Mouse (Mus musculus): ENCODE measurements around the gene Mybl2.

The Mybl2 gene

GRCm38 (mm10) chr2:163073023-163073757 lies 18.7 kb downstream of the Mybl2 start:
- no peak for DNase-seq

GRCm38 (mm10) chr2:163074006-163074405 lies 19.5 kb downstream of the Mybl2 start:
- no peak for DNase-seq

GRCm38 (mm10) chr2:163074808-163075207 lies 20.3 kb downstream of the Mybl2 start:
- no peak for DNase-seq

- DNase-seq, result no peak
These were observed 20.7 kb downstream of the Mybl2 start for GRCm38 (mm10) chr2:163075234-163075633.

- DNase-seq, result no peak
These were observed 24.6 kb downstream of the Mybl2 start for GRCm38 (mm10) chr2:163079041-163079440.

- DNase-seq, result no peak
These were observed 28.1 kb downstream of the Mybl2 start for GRCm38 (mm10) chr2:163082591-163082990.

GRCm38 (mm10) chr2:163084519-163084918 lies 30.0 kb downstream of the Mybl2 start:
- DNase-seq, result no peak

- no peak for DNase-seq
These were observed 30.6 kb downstream of the Mybl2 start for GRCm38 (mm10) chr2:163085047-163085446.

GRCm38 (mm10) chr2:163086561-163086960 lies 32.1 kb downstream of the Mybl2 start:
- DNase-seq, result no peak

GRCm38 (mm10) chr2:163087728-163088127 lies 33.2 kb downstream of the Mybl2 start, which contains the start of gene Gtsf1l:
Gene Gtsf1l, minus strand, starts transcription at chr2:163087855.
- DNase-seq, result no peak

GRCm38 (mm10) chr2:163089475-163090123 lies 35.1 kb downstream of the Mybl2 start:
- peak; percentile 46 for DNase-seq

- DNase-seq, result no peak
These were observed 40.4 kb downstream of the Mybl2 start for GRCm38 (mm10) chr2:163094909-163095308.

- no peak for DNase-seq
These were observed 41.3 kb downstream of the Mybl2 start for GRCm38 (mm10) chr2:163095784-163096183.

GRCm38 (mm10) chr2:163099919-163100318 lies 45.4 kb downstream of the Mybl2 start:
- peak; percentile 43 for DNase-seq

GRCm38 (mm10) chr2:163100551-163100950 lies 46.1 kb downstream of the Mybl2 start:
- no peak for DNase-seq

GRCm38 (mm10) chr2:163101646-163102203 lies 47.2 kb downstream of the Mybl2 start:
- peak; percentile 86 for DNase-seq

GRCm38 (mm10) chr2:163102216-163102615 lies 47.7 kb downstream of the Mybl2 start:
- peak; percentile 30 for DNase-seq

GRCm38 (mm10) chr2:163102900-163103653 lies 48.6 kb downstream of the Mybl2 start:
- DNase-seq, result peak; percentile 74

- DNase-seq, result peak; percentile 39
These were observed 49.7 kb downstream of the Mybl2 start for GRCm38 (mm10) chr2:163104086-163104770.

- no peak for DNase-seq
These were observed 53.9 kb downstream of the Mybl2 start for GRCm38 (mm10) chr2:163108385-163108784.

- peak; percentile 24 for DNase-seq
These were observed 56.2 kb downstream of the Mybl2 start for GRCm38 (mm10) chr2:163110706-163111105.

- no peak for DNase-seq
These were observed 57.1 kb downstream of the Mybl2 start for GRCm38 (mm10) chr2:163111413-163112201.

Data from thymus, postnatal 4 days (tissue).